ENCODE assay signal across 9 mouse cellular contexts in genomic region chr6:52191860-52192550, GRCm38 (mm10). TPM values are rescaled to one million over a fixed set of nuclear protein-coding genes. Genes with fewer than 3 reads are reported as not detected.
DNase-seq lines count a peak whose midpoint lies in the region; ATAC-seq and TF ChIP-seq lines count a peak whose summit lies in the region.
"Had no signal": no experiment of that assay in that cellular context is flagged by ENCODE, and none has a peak within 500 bp of the region (broad histone marks: within the 10 kb centered on the region; RNA-seq: fewer than 3 reads in every experiment).

No protein-coding gene starts in this region.

- H3K4me1 ChIP-seq in embryonic fibroblast, embryonic 13.5 days (ENCODE audit: control insufficient read depth, insufficient read depth, low read length) = peaks cover 10% of the 10 kb centered on the region
- H3K4me1 ChIP-seq in heart, embryonic 16.5 days (ENCODE audit: control insufficient read depth, insufficient read depth, low read length) = peaks cover 5% of the 10 kb centered on the region; the same call in 1 of the 2 replicates
- peaks cover 10% of the 10 kb centered on the region for H3K4me1 ChIP-seq in megakaryocyte, embryonic 14.5 days

- H3K4me3 ChIP-seq in embryonic fibroblast, embryonic 13.5 days (ENCODE audit: insufficient read depth, low read length) = peak overlapping the region; percentile 61
- H3K4me3 ChIP-seq in heart, embryonic 16.5 days (ENCODE audit: low read length) = peak overlapping the region; percentile 58
- H3K4me3 ChIP-seq in megakaryocyte, embryonic 14.5 days (replicated peaks) = peak overlapping the region; percentile 95

- no peaks in the 10 kb centered on the region for H3K36me3 ChIP-seq in heart, embryonic 16.5 days (ENCODE audit: control insufficient read depth, insufficient read depth)
- H3K36me3 ChIP-seq in megakaryocyte, embryonic 14.5 days (replicated peaks; ENCODE audit: low read length) = no peaks in the 10 kb centered on the region

- H3K27me3 ChIP-seq in heart, embryonic 16.5 days (ENCODE audit: control insufficient read depth, insufficient read depth, low read length) = peaks cover 94% of the 10 kb centered on the region
- H3K27me3 ChIP-seq in megakaryocyte, embryonic 14.5 days (replicated peaks) = peaks cover 47% of the 10 kb centered on the region

- H3K9me3 ChIP-seq in heart, embryonic 16.5 days (replicated peaks; ENCODE audit: control insufficient read depth, low read length) = no peaks in the 10 kb centered on the region
- H3K9me3 ChIP-seq in megakaryocyte, embryonic 14.5 days = 0 out of 2 replicates have a peak, but pooled peaks cover 5% of the 10 kb centered on the region

- peak; percentile 60 for TF ChIP-seq POLR2A in embryonic fibroblast, embryonic 13.5 days (IDR thresholded peaks at IDR 0.05; ENCODE audit: low read depth, low read length)

- peak; percentile 51 to 67 for DNase-seq in layer of hippocampus, postnatal 10 days (ENCODE audit: low spot score in 2 of 2)
- no peak for DNase-seq in layer of hippocampus, postnatal 14 days (ENCODE audit: low spot score in 2 of 2)
- DNase-seq in kidney, postnatal 14 days = peak; percentile 96
- peak; percentile 38 for DNase-seq in retina, postnatal 7 days (ENCODE audit: low read depth, low spot score)
- peak; percentile 81 to 91 for DNase-seq in urinary bladder, postnatal 4 days (ENCODE audit: low spot score in 2 of 2)

- peak overlapping the region; percentile 65 for H3K4me2 ChIP-seq in heart, embryonic 16.5 days (ENCODE audit: low read depth, low read length)

- peak overlapping the region; percentile 59; the same call in 1 of the 2 replicates for H3K27ac ChIP-seq in embryonic fibroblast, embryonic 13.5 days (ENCODE audit: insufficient read depth, low read length)
- no peak overlapping the region; the same call in 1 of the 2 replicates for H3K27ac ChIP-seq in heart, embryonic 16.5 days (ENCODE audit: low read length)

- peak overlapping the region; percentile 42 for H3K9ac ChIP-seq in heart, embryonic 16.5 days (ENCODE audit: low read length)

- TF ChIP-seq CTCF in embryonic fibroblast, embryonic 13.5 days (IDR thresholded peaks at IDR 0.05; ENCODE audit: borderline replicate concordance, insufficient read depth, low read length) = no peak

- peak; percentile 81 for ATAC-seq in heart, embryonic 16.5 days (replicated peaks; ENCODE audit: extremely low read depth, insufficient read depth, low FRiP score)

- 2% methylated on average over 39 of the region's 55 CpGs for WGBS in heart, embryonic 16.5 days

RNA-seq across cellular contexts. Expression of gene Hoxa4, which starts 0.5 kb away (rescaled TPM):
- not detected for total RNA-seq in layer of hippocampus, postnatal 10 days (2021)
- total RNA-seq in layer of hippocampus, postnatal 14 days (2021) = not detected
- 3.0 and 4.2 TPM in 2 replicates for polyA plus RNA-seq in embryonic fibroblast, embryonic 13.5 days (2011; ENCODE audit: insufficient read length, low read depth, missing spikeins)
- polyA plus RNA-seq in heart, embryonic 16.5 days (2015; fragmentation: Nextera tagmentation; extraction: Ambion mirVana) = 0.54 TPM in 1 of 2 replicates, not detected in the other
- 0.44 TPM in 1 of 2 replicates, not detected in the other for polyA plus RNA-seq in megakaryocyte, embryonic 14.5 days (2012; ENCODE audit: insufficient read depth, low replicate concordance)
- total RNA-seq: MEL had no signal

RNA-seq across cellular contexts. Expression of gene Hoxa5, which starts 12.4 kb away (rescaled TPM):
- not detected for total RNA-seq in layer of hippocampus, postnatal 10 days (2021)
- not detected for total RNA-seq in layer of hippocampus, postnatal 14 days (2021)
- polyA plus RNA-seq in embryonic fibroblast, embryonic 13.5 days (2011; ENCODE audit: insufficient read length, low read depth, missing spikeins) = 11.9 and 18.6 TPM in 2 replicates
- 1.3 and 3.3 TPM in 2 replicates for polyA plus RNA-seq in heart, embryonic 16.5 days (2015; fragmentation: Nextera tagmentation; extraction: Ambion mirVana)
- 0.46 TPM in 1 of 2 replicates, not detected in the other for polyA plus RNA-seq in megakaryocyte, embryonic 14.5 days (2012; ENCODE audit: insufficient read depth, low replicate concordance)
- total RNA-seq: MEL had no signal

RNA-seq across cellular contexts. Expression of gene 5730596B20Rik, which starts 14.7 kb away (rescaled TPM):
- not detected for total RNA-seq in layer of hippocampus, postnatal 10 days (2021)
- not detected for total RNA-seq in layer of hippocampus, postnatal 14 days (2021)
- polyA plus RNA-seq in embryonic fibroblast, embryonic 13.5 days (2011; ENCODE audit: insufficient read length, low read depth, missing spikeins) = 0.23 TPM in 1 of 2 replicates, not detected in the other
- polyA plus RNA-seq in heart, embryonic 16.5 days (2015; fragmentation: Nextera tagmentation; extraction: Ambion mirVana) = 0.13 and 0.32 TPM in 2 replicates
- not detected in 2 replicates for polyA plus RNA-seq in megakaryocyte, embryonic 14.5 days (2012; ENCODE audit: insufficient read depth, low replicate concordance)
- total RNA-seq: MEL had no signal

RNA-seq across cellular contexts. Expression of gene Hoxa6, which starts 16.5 kb away (rescaled TPM):
- not detected for total RNA-seq in layer of hippocampus, postnatal 10 days (2021)
- not detected for total RNA-seq in layer of hippocampus, postnatal 14 days (2021)
- polyA plus RNA-seq in embryonic fibroblast, embryonic 13.5 days (2011; ENCODE audit: insufficient read length, low read depth, missing spikeins) = 2.8 and 4.2 TPM in 2 replicates
- polyA plus RNA-seq in heart, embryonic 16.5 days (2015; fragmentation: Nextera tagmentation; extraction: Ambion mirVana) = not detected in 2 replicates
- polyA plus RNA-seq in megakaryocyte, embryonic 14.5 days (2012; ENCODE audit: insufficient read depth, low replicate concordance) = not detected in 2 replicates
- total RNA-seq: MEL had no signal

RNA-seq across cellular contexts. Expression of gene Hoxa3, which starts 21.1 kb away (rescaled TPM):
- total RNA-seq in layer of hippocampus, postnatal 10 days (2021) = not detected
- not detected for total RNA-seq in layer of hippocampus, postnatal 14 days (2021)
- polyA plus RNA-seq in embryonic fibroblast, embryonic 13.5 days (2011; ENCODE audit: insufficient read length, low read depth, missing spikeins) = 10.2 and 13.5 TPM in 2 replicates
- polyA plus RNA-seq in heart, embryonic 16.5 days (2015; fragmentation: Nextera tagmentation; extraction: Ambion mirVana) = 0.89 and 1.3 TPM in 2 replicates
- polyA plus RNA-seq in megakaryocyte, embryonic 14.5 days (2012; ENCODE audit: insufficient read depth, low replicate concordance) = 0.21 TPM in 1 of 2 replicates, not detected in the other
- total RNA-seq: MEL had no signal

Comparison
In these comparisons a context has a peak if more than half of its experiments do, and no peak if none do; other contexts are left out.
1. DNase-seq: peak in layer of hippocampus, postnatal 10 days (2 of 2), kidney, postnatal 14 days (single experiment), retina, postnatal 7 days (single experiment) and urinary bladder, postnatal 4 days (2 of 2); none in layer of hippocampus, postnatal 14 days (0 of 2).
2. Peak in every context shown above with its lines, with median percentiles within 50 percentile points of each other: H3K4me3 ChIP-seq.